Mouse (Mus musculus) left cerebral cortex, adult 18-20 months (tissue): ENCODE results near the gene Ndufb8. TPM values are rescaled to one million over a fixed set of nuclear protein-coding genes. Genes with fewer than 3 reads are reported as not detected.

Source experiments
- DNase-seq, 2 experiments: peaks; one replicate each; pipeline ENCODE4 v3.0.0; 2021 to 2022; ENCODE audit warnings: low spot score in 2 of 2, mixed read lengths in 1 of 2
- long read RNA-seq, 2 experiments: library from polyadenylated mRNA; stranded (forward); transcript quantifications; one replicate each; pipeline ENCODE4 v2.0.0; 2021
- total RNA-seq, 2 experiments: library from RNA; stranded (reverse); gene quantifications; 2 replicates each; pipeline ENCODE4 v1.2.3; 2021

Ndufb8 gene
- total RNA-seq, result 100 to 1,000 TPM; 368 to 386 TPM
- long read RNA-seq, experiment 1, transcript Ndufb8-201 (5 exons, 680 nt), result major isoform, 195 of 217 reads
- long read RNA-seq, experiment 1, partial matches to known transcripts, result 7 of 217 reads
- long read RNA-seq, experiment 1, other reads (novel, unspliced or antisense), result 8 of 217 reads
- long read RNA-seq, experiment 2, transcript Ndufb8-201 (5 exons, 680 nt), result major isoform, 151 of 175 reads
- long read RNA-seq, experiment 2, transcript Ndufb8-205 (5 exons, 603 nt), result minor isoform, 6 of 175 reads
- long read RNA-seq, experiment 2, partial matches to known transcripts, result 14 of 175 reads
- long read RNA-seq, experiment 2, other reads (novel, unspliced or antisense), result 3 of 175 reads

- DNase-seq, result peak; percentile 97 to 99
These were observed at the start of gene Ndufb8 for GRCm38 (mm10) chr19:44554861-44555590. Gene Ndufb8, minus strand, starts transcription at chr19:44555440.

DNA sequence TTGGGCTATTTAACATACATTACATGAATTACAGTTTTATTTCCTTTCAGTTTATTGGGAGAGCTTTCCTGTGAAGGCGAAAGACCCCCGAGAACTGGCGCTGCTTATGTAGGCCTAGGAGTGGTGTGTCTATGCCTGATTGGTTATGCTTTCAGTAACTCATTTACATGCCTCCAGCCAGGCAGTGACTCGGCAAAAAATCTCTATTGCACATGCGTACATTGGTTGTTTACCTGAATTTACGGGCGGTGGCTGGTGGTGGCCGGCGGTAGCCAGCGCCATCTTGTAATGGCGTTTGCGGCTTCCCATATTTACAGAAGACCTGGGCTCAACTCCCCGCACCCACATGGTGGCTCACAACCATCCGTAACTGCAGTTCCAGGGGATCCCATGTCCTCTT is 38.9 kb upstream of the Ndufb8 start:
- DNase-seq, result no peak

GRCm38 (mm10) chr19:44591638-44592037 is 36.4 kb upstream of the Ndufb8 start:
- DNase-seq, result no peak

GRCm38 (mm10) chr19:44590992-44591391 is 35.8 kb upstream of the Ndufb8 start:
- no peak for DNase-seq

DNA sequence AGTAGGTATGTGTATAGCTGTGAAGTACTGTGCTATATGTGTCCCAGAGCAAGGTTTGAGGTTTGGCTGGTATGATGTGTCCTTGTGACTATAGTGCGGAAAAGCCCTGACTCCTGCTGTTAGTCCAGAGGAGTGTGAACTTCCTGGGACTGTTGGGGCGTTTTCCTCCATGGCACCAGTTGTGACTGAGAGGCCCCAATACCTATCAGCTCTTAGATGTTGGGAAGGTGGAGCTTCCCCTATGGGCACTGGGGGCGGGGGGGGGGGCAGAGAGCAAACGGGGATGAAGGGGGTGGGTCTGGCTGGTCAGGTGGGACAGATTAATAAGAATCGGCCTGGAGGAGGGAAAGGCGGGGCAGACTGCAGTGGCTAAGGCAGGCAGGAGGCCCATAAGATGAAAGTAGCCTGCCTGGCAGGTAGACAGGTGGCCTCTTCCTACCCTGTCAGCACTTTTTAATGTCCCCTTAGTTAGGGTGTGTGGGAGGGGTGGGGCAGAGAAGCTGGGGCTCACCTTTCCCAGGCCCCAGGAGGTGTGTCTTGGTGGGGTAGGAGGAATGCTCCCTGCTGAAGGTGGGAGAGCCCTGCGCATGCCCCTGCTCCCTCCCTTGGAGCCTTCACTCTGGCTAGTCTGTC is 34.5 kb upstream of the Ndufb8 start:
- DNase-seq, result no peak

GRCm38 (mm10) chr19:44588036-44588435 is 32.8 kb upstream of the Ndufb8 start:
- DNase-seq, result no peak

GRCm38 (mm10) chr19:44582638-44583309 is 27.5 kb upstream of the Ndufb8 start:
- peak; percentile 94 to 96 for DNase-seq

- DNase-seq, result no peak
These were observed 26.9 kb upstream of the Ndufb8 start for GRCm38 (mm10) chr19:44582103-44582502.

DNA sequence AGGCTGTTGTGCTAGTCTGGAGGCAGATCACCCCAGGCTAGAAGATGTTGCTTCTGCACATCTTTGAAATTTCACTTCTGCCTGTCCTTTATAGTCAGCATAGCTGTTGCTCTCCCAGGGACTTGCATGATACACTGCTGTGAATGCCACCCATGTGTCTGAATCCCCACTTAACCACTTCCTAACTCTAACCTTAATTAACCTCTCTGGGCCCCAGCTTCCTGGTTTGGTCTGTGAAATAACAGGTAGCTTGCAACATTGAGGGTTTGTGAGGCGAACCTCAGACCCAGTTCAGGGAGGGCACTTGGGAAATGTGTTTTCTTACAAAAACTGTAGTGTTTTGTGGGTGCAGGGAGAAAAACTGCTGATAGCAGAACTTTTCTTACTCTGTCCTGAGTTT is 22.8 kb upstream of the Ndufb8 start:
- DNase-seq, result no peak

DNA sequence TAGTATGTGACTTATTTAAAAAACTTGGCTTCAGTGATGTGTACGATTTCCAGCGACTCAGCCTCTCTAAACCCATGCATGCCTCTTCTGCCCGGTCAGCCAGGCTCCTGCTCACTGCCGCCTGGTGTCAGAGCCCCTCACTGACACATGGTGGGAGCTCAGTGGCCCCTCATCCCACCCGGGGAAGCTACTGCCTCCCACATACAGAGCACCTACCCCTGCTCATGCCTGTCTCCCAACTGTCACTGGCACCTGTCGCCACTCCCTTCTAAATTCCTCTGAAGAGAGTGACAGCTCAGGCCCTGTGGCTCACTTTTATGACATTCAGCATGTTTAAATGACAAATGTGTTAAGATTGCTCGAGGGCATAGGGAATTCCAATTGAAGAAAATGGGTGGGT is 21.0 kb upstream of the Ndufb8 start:
- no peak for DNase-seq

DNA sequence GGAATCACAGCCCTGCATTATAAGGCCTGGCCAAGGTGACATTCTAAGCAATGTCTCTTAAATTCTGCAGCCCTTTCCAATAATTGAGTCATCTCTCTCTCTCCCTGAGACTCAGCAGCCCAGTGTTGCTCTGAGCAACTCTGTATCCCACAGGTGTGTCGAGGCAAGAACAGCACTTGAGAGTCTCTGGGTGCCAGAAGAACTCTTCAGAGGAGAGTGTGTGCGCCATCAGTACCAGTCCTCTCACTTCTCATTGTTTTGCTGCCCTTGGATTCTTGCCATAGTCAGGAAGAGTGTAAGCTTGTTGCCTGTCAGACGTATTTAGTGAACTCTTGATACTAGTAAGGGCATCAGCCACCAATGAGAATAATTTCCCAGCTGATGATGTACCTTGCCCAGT is 12.5 kb upstream of the Ndufb8 start:
- DNase-seq, result no peak

GRCm38 (mm10) chr19:44564006-44564405 is 8.8 kb upstream of the Ndufb8 start:
- DNase-seq, result no peak

GRCm38 (mm10) chr19:44562652-44563206 is 7.5 kb upstream of the Ndufb8 start, which contains the start of gene Hif1an:
Gene Hif1an, plus strand, starts transcription at chr19:44562850.
- DNase-seq, result peak; percentile 94 to 96

DNA sequence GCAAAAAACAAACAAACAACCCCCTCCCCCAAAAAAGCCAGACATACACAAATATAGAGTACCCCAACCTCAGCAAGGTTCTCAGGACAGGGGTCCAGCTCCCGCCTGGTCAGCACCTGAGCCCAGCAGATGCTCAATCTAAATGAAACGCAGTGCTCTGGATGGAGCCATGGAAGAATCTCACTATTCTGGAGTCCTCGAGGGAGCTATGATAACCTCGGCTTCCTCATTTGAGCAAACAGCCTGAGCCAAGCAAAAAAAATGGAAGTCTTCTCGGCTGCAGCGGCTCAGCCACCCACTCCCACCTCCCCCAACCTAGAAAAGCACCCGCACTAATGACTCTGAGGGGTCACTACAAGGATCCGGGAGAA is 765 bp downstream of the Ndufb8 start:
- DNase-seq, result no peak

GRCm38 (mm10) chr19:44553286-44553685 is 2.0 kb downstream of the Ndufb8 start:
- no peak for DNase-seq

DNA sequence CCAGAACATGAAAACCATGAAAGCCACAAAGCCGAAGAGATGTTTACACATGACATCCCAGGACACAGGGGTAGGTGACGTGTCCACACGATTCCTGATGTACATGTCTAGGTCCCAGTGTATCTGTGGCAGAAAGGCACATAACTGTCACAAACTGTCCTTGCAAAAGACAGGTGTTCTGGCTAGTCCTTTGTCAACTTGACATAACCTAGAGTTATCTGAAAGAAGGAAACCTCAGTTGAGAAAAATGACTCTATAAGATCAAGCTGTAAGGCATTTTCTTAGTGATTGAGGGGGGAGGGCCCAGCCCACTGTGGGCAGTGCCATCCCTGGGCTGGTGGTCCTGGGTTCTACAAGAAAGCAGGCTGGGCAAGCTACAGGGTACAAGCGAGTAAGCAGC is 2.5 kb downstream of the Ndufb8 start, which contains the start of gene Gm20538:
Gene Gm20538, minus strand, starts transcription at position 101 of the 400 bp plus-strand sequence.
- DNase-seq, result no peak

GRCm38 (mm10) chr19:44545321-44546041 is 9.8 kb downstream of the Ndufb8 start, which contains the start of gene Sec31b:
Gene Sec31b, minus strand, starts transcription at chr19:44545864.
- DNase-seq, result no peak

DNA sequence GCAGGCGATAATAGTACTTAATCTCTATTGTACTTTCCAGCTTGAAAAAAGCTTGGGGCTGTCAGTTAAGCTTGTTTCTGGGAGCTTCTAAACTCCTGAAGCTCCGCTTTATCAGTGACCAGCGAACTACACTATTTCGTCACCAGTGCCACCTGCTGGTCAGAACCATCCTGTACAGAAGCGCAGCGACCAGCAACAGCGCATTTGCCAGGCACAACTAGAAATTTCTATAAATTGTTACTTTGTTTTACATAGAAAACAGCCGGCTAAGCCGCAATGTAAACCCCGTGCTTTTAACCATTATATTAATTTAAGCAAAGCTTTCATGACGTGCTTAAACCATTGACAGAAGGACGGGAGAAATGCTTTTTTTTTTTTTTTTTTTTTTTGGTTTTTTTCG is 10.5 kb downstream of the Ndufb8 start:
- peak; percentile 70 to 78 for DNase-seq

- DNase-seq, result no peak
These were observed 10.9 kb downstream of the Ndufb8 start for GRCm38 (mm10) chr19:44544372-44544771.

DNA sequence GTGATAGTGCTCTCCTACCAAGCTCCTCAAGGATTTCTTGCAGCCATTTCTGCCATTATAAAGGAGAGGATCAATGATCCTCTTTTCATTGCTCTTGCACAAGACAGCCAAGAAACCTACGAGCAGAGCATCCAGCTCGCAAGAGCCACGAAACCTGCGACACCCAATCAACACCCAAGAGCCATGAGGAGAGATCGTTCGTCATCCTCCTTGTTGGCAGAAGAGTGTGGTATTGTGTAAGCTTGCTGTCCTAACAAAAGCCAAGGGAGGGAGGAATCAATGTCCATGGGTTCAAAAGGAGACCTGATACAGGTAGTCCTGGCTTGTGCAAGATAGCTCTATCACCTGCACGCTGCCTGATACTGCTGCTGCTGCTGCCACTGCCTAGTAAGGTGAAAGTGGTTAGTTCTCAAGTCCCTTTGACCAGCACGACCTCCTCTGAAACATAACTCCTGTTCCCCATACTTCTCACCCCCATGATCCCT is 12.5 kb downstream of the Ndufb8 start:
- no peak for DNase-seq
